Mouse (Mus musculus) testis, adult 2 months (tissue): Measurements from ENCODE around the gene Mthfd2.

Source experiments
- CTCF ChIP-seq: fragments of 200-500 bp; IDR thresholded peaks from 2 replicates; pipeline ENCODE4 v1.5.1; 2012; ENCODE audit warnings: low read depth, mild to moderate bottlenecking, inconsistent platforms, low read length, moderate library complexity; ENCODE audit not compliant: control insufficient read depth, insufficient read depth, insufficient replicate concordance
- POLR2A ChIP-seq: fragments of 200-500 bp; IDR thresholded peaks from 2 replicates; pipeline ENCODE4 v1.6.1; 2012; ENCODE audit warnings: low read depth, mild to moderate bottlenecking, inconsistent platforms, low read length, moderate library complexity; ENCODE audit not compliant: control insufficient read depth

GRCm38 (mm10) chr6:83265253-83265652, 60.5 kb downstream of the Mthfd2 start:
- no peak for TF ChIP-seq CTCF
- no peak for TF ChIP-seq POLR2A
